Mouse (Mus musculus): ENCODE data around the gene Cwc25.
A peak's percentile ranks its signal among the peaks of the same experiment; 100 is the strongest.
"Not testable (repeated sequence)": the region's sequence is repeated elsewhere in the genome, so short reads cannot be mapped to it uniquely, and the experiment has no call there.

Gene Cwc25

GRCm38 (mm10) chr11:97801409-97802193, 35.2 kb upstream of the Cwc25 start:
- DNase-seq (ENCODE audit: low spot score in 2 of 2) = peak in 1 of 2 experiments; percentile 44

GRCm38 (mm10) chr11:97800691-97801408, 34.5 kb upstream of the Cwc25 start:
- DNase-seq (ENCODE audit: low spot score in 2 of 2) = peak in 1 of 2 experiments; percentile 36

GRCm38 (mm10) chr11:97799994-97800690, 33.8 kb upstream of the Cwc25 start:
- DNase-seq (ENCODE audit: low spot score in 2 of 2) = peak; percentile 73 to 84

- DNase-seq (ENCODE audit: low spot score in 2 of 2) = peak; percentile 85 to 87
Measured at GRCm38 (mm10) chr11:97799146-97799993, 33.0 kb upstream of the Cwc25 start.

- DNase-seq (ENCODE audit: low spot score in 2 of 2) = peak; percentile 88 to 90
Measured at GRCm38 (mm10) chr11:97798782-97799145, 32.4 kb upstream of the Cwc25 start, which contains the start of gene Lasp1. Gene Lasp1 (plus strand): TSS chr11:97799000.

- DNase-seq (ENCODE audit: low spot score in 2 of 2) = no peak
Measured at GRCm38 (mm10) chr11:97798083-97798435, 31.7 kb upstream of the Cwc25 start.

- DNase-seq (ENCODE audit: low spot score in 2 of 2) = peak in 1 of 2 experiments; percentile 38
Measured at GRCm38 (mm10) chr11:97797369-97798082, 31.2 kb upstream of the Cwc25 start.

GRCm38 (mm10) chr11:97796910-97797309, 30.6 kb upstream of the Cwc25 start:
- DNase-seq (ENCODE audit: low spot score in 2 of 2) = peak in 1 of 2 experiments; percentile 59

GRCm38 (mm10) chr11:97793165-97793564, 26.8 kb upstream of the Cwc25 start:
- no peak for DNase-seq (ENCODE audit: low spot score in 2 of 2)

GRCm38 (mm10) chr11:97790778-97791438, 24.6 kb upstream of the Cwc25 start:
- DNase-seq (ENCODE audit: low spot score in 2 of 2) = not testable (repeated sequence)

GRCm38 (mm10) chr11:97789727-97790126, 23.4 kb upstream of the Cwc25 start:
- DNase-seq (ENCODE audit: low spot score in 2 of 2) = no peak

- DNase-seq (ENCODE audit: low spot score in 2 of 2) = no peak
Measured at GRCm38 (mm10) chr11:97787961-97788360, 21.6 kb upstream of the Cwc25 start.

GRCm38 (mm10) chr11:97782564-97782895, 16.2 kb upstream of the Cwc25 start:
- no peak for DNase-seq (ENCODE audit: low spot score in 2 of 2)

GRCm38 (mm10) chr11:97781832-97782563, 15.6 kb upstream of the Cwc25 start, which contains the start of gene Rpl23:
Gene Rpl23 (minus strand): TSS chr11:97782437.
- DNase-seq (ENCODE audit: low spot score in 2 of 2) = peak; percentile 98 to 99

- no peak for DNase-seq (ENCODE audit: low spot score in 2 of 2)
Measured at GRCm38 (mm10) chr11:97781478-97781831, 15.1 kb upstream of the Cwc25 start.

GRCm38 (mm10) chr11:97779968-97780701, 13.8 kb upstream of the Cwc25 start:
- no peak for DNase-seq (ENCODE audit: low spot score in 2 of 2)

GRCm38 (mm10) chr11:97778918-97779317, 12.6 kb upstream of the Cwc25 start:
- DNase-seq (ENCODE audit: low spot score in 2 of 2) = no peak

GRCm38 (mm10) chr11:97777129-97777529, 10.8 kb upstream of the Cwc25 start:
- no peak for DNase-seq (ENCODE audit: low spot score in 2 of 2)

Measured in urinary bladder, postnatal 36 days (tissue).